ENCODE assay signal across 8 mouse cellular contexts in the genomic region with DNA sequence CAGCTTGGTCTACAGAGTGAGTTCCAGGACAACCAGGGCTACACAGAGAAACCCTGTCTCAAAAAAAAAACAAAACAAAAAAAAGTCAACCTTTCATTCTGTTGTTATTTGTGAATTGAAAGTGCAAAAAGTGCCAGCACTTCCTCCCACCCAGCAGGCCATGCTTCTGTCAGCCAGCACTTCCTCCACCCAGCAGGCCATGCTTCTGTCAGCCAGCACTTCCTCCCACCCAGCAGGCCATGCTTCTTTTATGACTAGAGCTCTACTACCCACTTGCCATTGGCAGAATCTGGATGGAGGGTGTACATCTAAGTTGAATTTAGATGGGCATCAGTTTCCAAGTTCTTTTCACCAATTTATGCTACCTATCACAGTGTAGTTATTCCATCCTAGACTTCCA. TPM values are rescaled to one million over a fixed set of nuclear protein-coding genes. Genes with fewer than 3 reads are reported as not detected.
DNase-seq lines count a peak whose midpoint lies in the region; ATAC-seq and TF ChIP-seq lines count a peak whose summit lies in the region.

No protein-coding gene starts in this region.

- no peak for ATAC-seq in heart, embryonic 11.5 days (replicated peaks; ENCODE audit: insufficient number of reproducible peaks, low FRiP score, low TSS enrichment)
- ATAC-seq in activated CD4-positive, CD25-positive, alpha-beta regulatory T cell, adult 4 months: peak; percentile 52
- no peak for ATAC-seq in intestine, embryonic 15.5 days

- no peak for TF ChIP-seq EP300 in heart, adult 2 months (IDR thresholded peaks at IDR 0.05; ENCODE audit: insufficient read depth, low read depth, low read length)

- no peaks in the 10 kb centered on the region for H3K79me2 ChIP-seq in heart, adult 2 months (replicated peaks; ENCODE audit: control insufficient read depth, insufficient read depth, low read length)

- TF ChIP-seq POLR2A in heart, adult 2 months (IDR thresholded peaks at IDR 0.05; ENCODE audit: insufficient read depth, low read depth, low read length): no peak

- H3K9me3 ChIP-seq in heart, embryonic 11.5 days (replicated peaks; ENCODE audit: control insufficient read depth, low read length): no peaks in the 10 kb centered on the region
- no peaks in the 10 kb centered on the region for H3K9me3 ChIP-seq in intestine, embryonic 15.5 days

- intact Hi-C loops in heart, adult 2 months (cut with DNase I): no loop called here

- H3K27ac ChIP-seq in heart, adult 2 months: no peak overlapping the region
- H3K27ac ChIP-seq in heart, embryonic 11.5 days (ENCODE audit: low read depth, low read length): no peak overlapping the region
- H3K27ac ChIP-seq in intestine, embryonic 15.5 days: no peak overlapping the region

- no peak for TF ChIP-seq CTCF in heart, adult 2 months (IDR thresholded peaks at IDR 0.05)

- H3K27me3 ChIP-seq in heart, adult 2 months (ENCODE audit: control insufficient read depth, insufficient read depth, low read length): no peaks in the 10 kb centered on the region
- no peaks in the 10 kb centered on the region for H3K27me3 ChIP-seq in heart, embryonic 11.5 days (ENCODE audit: control insufficient read depth, insufficient read depth, low read length)
- H3K27me3 ChIP-seq in intestine, embryonic 15.5 days (replicated peaks): no peaks in the 10 kb centered on the region

- DNase-seq in heart, adult 2 months: peak; percentile 24 to 44
- DNase-seq in layer of hippocampus, postnatal 36 days: peak; percentile 52 to 62
- peak; percentile 32 to 66 for DNase-seq in spleen, postnatal 4 days (ENCODE audit: low spot score in 2 of 2)
- DNase-seq in neural tube, embryonic 10.5 days (ENCODE audit: extremely low spot score, low spot score): no peak
- DNase-seq in embryo, embryonic 9.5 days (ENCODE audit: extremely low spot score): no peak

- H3K4me1 ChIP-seq in heart, adult 2 months (ENCODE audit: control insufficient read depth, insufficient read depth, low read length): peaks cover 1% of the 10 kb centered on the region
- no peaks in the 10 kb centered on the region for H3K4me1 ChIP-seq in heart, embryonic 11.5 days (ENCODE audit: control insufficient read depth, insufficient read depth, low read length)
- H3K4me1 ChIP-seq in intestine, embryonic 15.5 days (replicated peaks): no peaks in the 10 kb centered on the region; the same call in 1 of the 2 replicates

- H3K9ac ChIP-seq in heart, adult 2 months (ENCODE audit: low read depth, low read length): no peak overlapping the region
- H3K9ac ChIP-seq in heart, embryonic 11.5 days (ENCODE audit: low read depth, low read length): no peak overlapping the region
- H3K9ac ChIP-seq in intestine, embryonic 15.5 days: no peak overlapping the region

- no peak overlapping the region for H3K4me3 ChIP-seq in heart, adult 2 months
- no peak overlapping the region for H3K4me3 ChIP-seq in heart, embryonic 11.5 days (ENCODE audit: low read depth, low read length)
- H3K4me3 ChIP-seq in intestine, embryonic 15.5 days (replicated peaks): no peak overlapping the region

- H3K36me3 ChIP-seq in heart, adult 2 months (ENCODE audit: control insufficient read depth, insufficient read depth, low read length): peaks cover 11% of the 10 kb centered on the region
- peaks cover 18% of the 10 kb centered on the region for H3K36me3 ChIP-seq in heart, embryonic 11.5 days (ENCODE audit: control insufficient read depth, insufficient read depth, low read length)
- H3K36me3 ChIP-seq in intestine, embryonic 15.5 days: peaks cover 12% of the 10 kb centered on the region

- no peak overlapping the region for H3K4me2 ChIP-seq in heart, embryonic 11.5 days
- H3K4me2 ChIP-seq in intestine, embryonic 15.5 days (replicated peaks): no peak overlapping the region

RNA-seq across cellular contexts. Expression of gene St13, which starts 6.9 kb away (rescaled TPM):
- total RNA-seq in heart, adult 2 months (2021): 100 to 1,000 TPM; 108 to 111 TPM
- 15.8 and 19.6 TPM in 2 replicates for polyA plus RNA-seq in heart, adult 2 months (2012; rRNA removed)
- 138 and 140 TPM in 2 replicates for polyA plus RNA-seq in heart, embryonic 11.5 days (2014; fragmentation: Nextera tagmentation; extraction: Ambion mirVana)
- 100 to 1,000 TPM; 158 to 178 TPM for polyA plus RNA-seq in activated CD4-positive, CD25-positive, alpha-beta regulatory T cell, adult 4 months (2017; shearing (Covaris generic))
- 100 to 1,000 TPM; 177 to 181 TPM for total RNA-seq in layer of hippocampus, postnatal 36 days (2021)
- polyA plus RNA-seq in intestine, embryonic 15.5 days (2015; fragmentation: Nextera tagmentation; extraction: Ambion mirVana): 145 and 170 TPM in 2 replicates

RNA-seq across cellular contexts. Expression of gene Xpnpep3, which starts 6.9 kb away (rescaled TPM):
- total RNA-seq in heart, adult 2 months (2021): 10 to 100 TPM; 10.8 to 12.9 TPM
- 5.8 and 12.3 TPM in 2 replicates for polyA plus RNA-seq in heart, adult 2 months (2012; rRNA removed)
- 9.6 and 11.4 TPM in 2 replicates for polyA plus RNA-seq in heart, embryonic 11.5 days (2014; fragmentation: Nextera tagmentation; extraction: Ambion mirVana)
- 1 to 10 TPM; 8.6 to 9.4 TPM for polyA plus RNA-seq in activated CD4-positive, CD25-positive, alpha-beta regulatory T cell, adult 4 months (2017; shearing (Covaris generic))
- total RNA-seq in layer of hippocampus, postnatal 36 days (2021): 10 to 100 TPM; 17.3 to 18.0 TPM
- 7.5 and 8.3 TPM in 2 replicates for polyA plus RNA-seq in intestine, embryonic 15.5 days (2015; fragmentation: Nextera tagmentation; extraction: Ambion mirVana)

RNA-seq across cellular contexts. Expression of gene Dnajb7, which starts 15.1 kb away (rescaled TPM):
- not detected for total RNA-seq in heart, adult 2 months (2021)
- polyA plus RNA-seq in heart, adult 2 months (2012; rRNA removed): not detected in 2 replicates
- polyA plus RNA-seq in heart, embryonic 11.5 days (2014; fragmentation: Nextera tagmentation; extraction: Ambion mirVana): 1.1 and 1.2 TPM in 2 replicates
- polyA plus RNA-seq in activated CD4-positive, CD25-positive, alpha-beta regulatory T cell, adult 4 months (2017; shearing (Covaris generic)): 1 to 10 TPM; 2.5 to 2.7 TPM
- total RNA-seq in layer of hippocampus, postnatal 36 days (2021): not detected
- polyA plus RNA-seq in intestine, embryonic 15.5 days (2015; fragmentation: Nextera tagmentation; extraction: Ambion mirVana): 1.6 and 1.8 TPM in 2 replicates

RNA-seq across cellular contexts. Expression of gene Slc25a17, which starts 32.4 kb away (rescaled TPM):
- total RNA-seq in heart, adult 2 months (2021): 10 to 100 TPM; 13.0 to 15.7 TPM
- 15.1 and 24.6 TPM in 2 replicates for polyA plus RNA-seq in heart, adult 2 months (2012; rRNA removed)
- polyA plus RNA-seq in heart, embryonic 11.5 days (2014; fragmentation: Nextera tagmentation; extraction: Ambion mirVana): 58.7 and 59.6 TPM in 2 replicates
- polyA plus RNA-seq in activated CD4-positive, CD25-positive, alpha-beta regulatory T cell, adult 4 months (2017; shearing (Covaris generic)): 100 to 1,000 TPM in 1 of 2 experiments, 10 to 100 TPM in 1; 97.9 to 108 TPM
- total RNA-seq in layer of hippocampus, postnatal 36 days (2021): 10 to 100 TPM; 39.8 to 44.0 TPM
- 69.5 and 71.8 TPM in 2 replicates for polyA plus RNA-seq in intestine, embryonic 15.5 days (2015; fragmentation: Nextera tagmentation; extraction: Ambion mirVana)

Comparison
In these comparisons a context has a peak if more than half of its experiments do, and no peak if none do; other contexts are left out.
1. DNase-seq: peak in heart, adult 2 months (2 of 2), layer of hippocampus, postnatal 36 days (2 of 2) and spleen, postnatal 4 days (2 of 2); none in neural tube, embryonic 10.5 days (single experiment) and embryo, embryonic 9.5 days (single experiment).